Mouse (Mus musculus) cerebellum, adult 2 months (tissue): ENCODE results near the gene Snd1. TPM values are rescaled to one million over a fixed set of nuclear protein-coding genes. Genes with fewer than 3 reads are reported as not detected.

Experiments used
- DNase-seq, 2 experiments: peaks; one replicate each; pipeline ENCODE4 v3.0.0; 2021
- H3K27ac ChIP-seq: fragments of 200-500 bp; 2 replicates; pipeline ENCODE4 v1.5.1; 2012; ENCODE audit warnings: low read length, control low read depth, inconsistent platforms; ENCODE audit not compliant: insufficient read depth
- H3K27me3 ChIP-seq: fragments of 200-500 bp; 2 replicates; pipeline ENCODE4 v1.6.1; 2012; ENCODE audit warnings: inconsistent platforms, mild to moderate bottlenecking, low read length, moderate library complexity; ENCODE audit not compliant: control insufficient read depth, insufficient read depth
- H3K4me1 ChIP-seq: fragments of 200-500 bp; 2 replicates; pipeline ENCODE4 v1.6.1; 2011; ENCODE audit warnings: low read length; ENCODE audit not compliant: control insufficient read depth, insufficient read depth
- H3K4me3 ChIP-seq: fragments of 200-500 bp; replicated peaks from 2 replicates; pipeline ENCODE3; 2011; ENCODE audit warnings: mild to moderate bottlenecking, low read depth, low read length, control low read depth; ENCODE audit not compliant: insufficient read depth
- CTCF ChIP-seq: fragments of 200-500 bp; IDR thresholded peaks from 2 replicates; pipeline ENCODE4 v1.5.1; 2011; ENCODE audit warnings: low read depth, mild to moderate bottlenecking, control low read depth, low read length, moderate library complexity, borderline replicate concordance; ENCODE audit not compliant: insufficient read depth
- POLR2A ChIP-seq: fragments of 200-500 bp; IDR thresholded peaks from 2 replicates; pipeline ENCODE4 v1.6.1; 2011; ENCODE audit warnings: low read length, control low read depth, borderline replicate concordance; ENCODE audit not compliant: insufficient read depth
- WGBS: fragments of 180-500 bp; shearing (Covaris S2); methylation state at CpG from one replicate; pipeline ENCODE4 v1.1.7; 2018; 5-methylcytosine and 5-hydroxymethylcytosine counted together
- polyA plus RNA-seq: library from polyadenylated mRNA; depleted of rRNA; stranded (reverse); fragments of >200 nt; gene quantifications from 2 replicates; pipeline ENCODE4 v1.2.3, GENCODE M21; 2012

The Snd1 gene
- polyA plus RNA-seq, 1 experiment: 57.0 TPM

DNA sequence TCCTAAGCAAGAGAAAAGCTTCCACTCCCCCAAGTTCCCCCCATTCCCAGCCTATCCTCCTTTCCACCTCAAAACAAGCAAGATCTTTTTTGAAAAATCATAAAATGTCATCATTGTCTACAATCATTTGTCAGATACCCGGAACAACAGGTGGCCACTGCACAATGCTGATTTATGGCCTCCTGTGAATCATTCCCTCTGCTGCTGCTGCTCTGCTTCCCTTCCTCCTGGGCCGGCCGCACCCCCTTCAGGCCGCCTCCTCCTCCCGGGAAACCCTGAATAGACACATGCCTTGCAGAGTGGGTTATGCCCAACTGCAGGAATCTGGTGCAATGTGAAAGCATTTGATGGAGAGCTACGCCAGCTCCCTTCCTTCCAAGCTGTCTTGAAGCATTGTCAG is 353.7 kb downstream of the Snd1 start:
- no peaks in the 10 kb centered on the region for H3K27me3 ChIP-seq
- peak; percentile 73 to 79 for DNase-seq
- TF ChIP-seq POLR2A (no peak), CTCF (no peak)
- peaks cover 28% of the 10 kb centered on the region for H3K4me1 ChIP-seq
- peak overlapping the region; percentile 33 for H3K27ac ChIP-seq
- 3% methylated on average over 6 of the region's 6 CpGs for WGBS
- peak overlapping the region; percentile 86 for H3K4me3 ChIP-seq

DNA sequence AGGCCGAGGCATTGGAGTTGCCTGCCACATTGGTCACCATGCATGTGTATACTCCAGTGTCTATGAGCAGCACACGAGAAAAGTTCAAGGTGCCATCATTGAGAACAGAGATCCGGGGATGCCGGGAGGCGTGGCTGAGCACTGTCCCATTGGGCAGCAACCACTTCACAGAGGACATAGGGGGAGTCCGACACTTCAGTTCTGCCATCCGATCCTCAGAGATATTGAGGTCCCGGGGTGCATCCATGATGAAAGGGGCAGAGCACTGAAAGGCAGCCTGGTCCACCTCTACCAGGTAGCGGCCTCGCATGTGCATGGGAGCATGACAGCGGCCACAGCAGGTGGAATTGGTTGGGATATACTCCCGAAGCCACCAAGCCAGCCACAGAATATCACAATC is 355.4 kb downstream of the Snd1 start:
- Histone ChIP-seq H3K27me3 (no peaks in the 10 kb centered on the region), H3K4me1 (peaks cover 18% of the 10 kb centered on the region), H3K27ac (peak overlapping the region; percentile 96; the same call in 1 of the 2 replicates), H3K4me3 (peak overlapping the region; percentile 99)
- TF ChIP-seq POLR2A (0 out of 2 replicates have a peak, but pooled peaks have one; percentile 15), CTCF (no peak)
- peak; percentile 64 to 69 for DNase-seq
- 21% methylated on average over 12 of the region's 12 CpGs for WGBS

DNA sequence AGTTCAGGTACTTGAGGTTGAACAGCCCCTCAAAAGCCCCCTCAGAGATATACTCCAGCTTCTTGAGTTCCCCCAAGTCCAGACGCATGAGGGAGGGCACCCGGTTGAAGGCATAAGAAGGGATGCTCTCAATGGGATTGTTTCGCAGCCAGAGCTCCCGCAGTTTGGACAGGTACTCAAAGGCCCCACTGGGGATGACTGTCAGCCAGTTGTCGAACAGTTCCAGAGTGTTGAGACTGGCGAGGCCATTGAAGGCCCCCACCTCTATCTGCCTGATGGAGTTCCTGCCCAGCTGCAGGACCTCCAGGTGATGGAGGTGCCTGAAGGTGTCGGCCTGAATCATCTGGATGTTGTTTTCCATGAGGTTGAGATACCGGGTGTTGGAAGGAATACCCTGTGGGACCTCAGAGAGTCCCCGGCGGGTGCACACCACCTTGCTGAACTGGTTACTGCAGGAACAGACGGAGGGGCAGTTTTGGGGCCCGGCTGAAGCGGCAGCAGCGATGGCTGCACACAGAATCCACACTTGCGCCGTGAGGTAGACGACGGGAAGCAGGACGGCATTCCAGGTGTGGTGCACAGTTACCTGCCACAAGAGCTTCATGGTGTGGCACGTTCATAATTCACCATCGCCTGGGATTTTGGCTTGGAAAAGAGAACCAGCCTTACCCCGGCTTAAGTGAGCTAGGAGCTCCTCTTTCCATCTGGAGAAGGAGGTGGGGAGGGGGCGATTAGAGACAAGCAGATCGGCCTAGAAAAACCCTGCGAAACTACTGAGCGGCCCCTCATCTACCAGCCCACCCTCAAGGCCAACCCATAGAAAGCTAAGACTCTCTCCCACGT is 356.3 kb downstream of the Snd1 start, which contains the start of gene Lrrc4:
Gene Lrrc4, minus strand, starts transcription at position 737 of the 843 bp plus-strand sequence.
- TF ChIP-seq CTCF: no peak
- no peak for TF ChIP-seq POLR2A
- DNase-seq: peak; percentile 44 to 67
- H3K27ac ChIP-seq: peak within 1 kb of the TSS; percentile 96
- peak within 1 kb of the TSS; percentile 99 for H3K4me3 ChIP-seq
- H3K4me1 ChIP-seq: peaks cover 9% of the 10 kb centered on the region; the same call in 1 of the 2 replicates
- no peaks in the 10 kb centered on the region for H3K27me3 ChIP-seq
- 10% methylated on average over 27 of the region's 27 CpGs for WGBS

DNA sequence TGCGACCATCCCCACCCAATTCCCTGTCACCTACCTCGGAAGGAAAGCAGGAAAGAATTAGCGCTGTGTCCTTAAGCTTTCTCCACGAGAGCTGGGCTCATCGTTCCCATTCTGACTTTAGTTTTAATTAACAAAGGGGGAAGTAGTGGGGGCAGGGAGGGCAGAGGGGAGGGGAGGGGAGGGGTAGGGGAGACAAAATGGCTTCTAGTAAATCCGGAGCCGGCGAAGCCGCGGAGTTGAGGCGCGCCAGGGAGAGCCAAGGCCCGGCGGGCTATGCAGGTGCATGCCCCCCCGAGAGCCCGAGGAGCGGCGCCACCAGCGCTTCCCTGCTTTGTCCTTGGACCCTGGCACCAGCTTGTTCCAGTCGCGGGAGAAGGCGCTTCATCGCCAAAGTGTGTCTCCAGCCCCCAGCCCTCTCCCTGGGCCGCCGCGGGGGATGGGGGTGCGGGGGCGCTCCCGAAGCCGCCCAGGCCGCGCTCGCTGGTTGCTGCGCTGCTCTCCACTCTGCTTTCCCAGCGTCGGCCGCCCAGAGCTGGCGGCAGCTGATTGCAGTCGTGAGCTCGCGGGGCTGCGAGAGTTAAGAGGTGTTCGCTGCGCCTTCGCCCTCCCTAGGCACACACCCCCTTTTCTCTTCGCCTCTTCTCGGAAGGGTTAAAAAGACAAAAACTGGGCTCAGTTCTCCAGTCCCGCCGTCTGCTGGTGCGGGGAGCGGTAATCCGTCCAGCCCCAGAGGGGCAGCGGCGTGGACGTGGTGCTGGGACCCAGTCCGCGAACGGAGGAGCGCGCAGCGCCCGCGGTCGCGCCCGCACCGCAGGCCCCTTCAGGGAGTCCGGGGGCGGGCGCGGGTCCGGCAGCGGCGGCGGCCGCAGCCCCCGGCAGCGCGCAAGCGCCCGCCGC is 357.2 kb downstream of the Snd1 start:
- DNase-seq: peak; percentile 69 to 75
- under 1% methylated on average over 82 of the region's 82 CpGs for WGBS
- Histone ChIP-seq H3K27ac (peak overlapping the region; percentile 96), H3K4me1 (peaks cover 4% of the 10 kb centered on the region; the same call in 1 of the 2 replicates), H3K4me3 (peak overlapping the region; percentile 99), H3K27me3 (no peaks in the 10 kb centered on the region)
- no peak for TF ChIP-seq POLR2A
- TF ChIP-seq CTCF: no peak

DNA sequence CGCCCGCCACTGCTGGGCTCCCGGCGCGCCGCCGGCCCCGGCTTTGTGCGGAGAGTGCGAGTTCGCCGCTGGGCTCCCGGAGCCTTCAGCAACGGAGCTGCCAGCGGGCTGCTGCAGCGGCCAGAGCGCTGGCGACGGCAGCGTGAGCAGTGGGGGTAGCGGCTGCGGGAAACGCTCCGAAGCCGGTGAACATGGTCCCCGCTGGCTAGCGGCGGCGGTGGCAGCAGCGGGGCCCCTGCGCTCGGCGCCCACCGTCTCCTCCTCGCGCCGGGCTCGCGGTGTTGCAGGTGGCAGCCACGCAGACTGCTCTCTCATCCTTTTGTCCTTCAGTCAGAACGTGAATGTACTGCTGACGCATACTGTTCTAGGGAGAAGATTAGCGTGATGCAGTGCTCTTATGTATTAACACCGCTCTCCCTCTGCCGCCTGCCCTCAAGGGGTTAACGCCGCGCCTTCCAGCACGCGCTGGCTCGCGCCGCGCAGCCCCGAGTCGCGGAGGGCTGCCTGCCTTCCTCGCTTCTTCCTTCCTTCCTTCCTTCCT is 357.9 kb downstream of the Snd1 start:
- TF ChIP-seq POLR2A (no peak), CTCF (no peak)
- H3K27ac ChIP-seq: peak overlapping the region; percentile 96
- peak; percentile 75 to 79 for DNase-seq
- no peaks in the 10 kb centered on the region for H3K27me3 ChIP-seq
- under 1% methylated on average over 56 of the region's 58 CpGs for WGBS
- peak overlapping the region; percentile 99 for H3K4me3 ChIP-seq
- peaks cover 4% of the 10 kb centered on the region; the same call in 1 of the 2 replicates for H3K4me1 ChIP-seq

DNA sequence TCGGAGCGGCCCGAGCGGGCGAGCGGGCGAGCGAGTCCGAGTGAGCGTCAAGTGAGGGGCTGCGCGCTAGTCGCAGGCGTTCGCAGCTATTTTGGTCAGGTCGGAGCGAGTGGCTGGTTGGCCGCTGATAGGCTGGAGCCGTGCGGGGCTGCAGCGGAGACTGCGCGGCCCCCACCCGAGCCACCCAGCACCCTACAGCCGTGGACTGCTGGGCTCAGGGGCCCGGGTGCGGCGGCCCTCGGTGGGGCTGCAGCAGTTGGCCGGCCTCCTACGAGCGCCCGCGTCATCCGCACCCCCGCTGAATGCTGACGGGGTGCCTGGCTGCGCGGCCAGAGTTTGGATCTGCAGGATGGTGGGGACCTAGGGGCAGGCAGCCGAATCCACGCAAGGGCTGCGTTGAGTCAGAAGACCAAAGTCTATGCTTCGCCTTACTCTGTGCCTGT is 358.5 kb downstream of the Snd1 start:
- peaks cover 4% of the 10 kb centered on the region; the same call in 1 of the 2 replicates for H3K4me1 ChIP-seq
- no peaks in the 10 kb centered on the region for H3K27me3 ChIP-seq
- under 1% methylated on average over 43 of the region's 43 CpGs for WGBS
- DNase-seq: peak; percentile 82
- H3K4me3 ChIP-seq: peak overlapping the region; percentile 99
- H3K27ac ChIP-seq: peak overlapping the region; percentile 40
- TF ChIP-seq CTCF (no peak), POLR2A (peak; percentile 57)

DNA sequence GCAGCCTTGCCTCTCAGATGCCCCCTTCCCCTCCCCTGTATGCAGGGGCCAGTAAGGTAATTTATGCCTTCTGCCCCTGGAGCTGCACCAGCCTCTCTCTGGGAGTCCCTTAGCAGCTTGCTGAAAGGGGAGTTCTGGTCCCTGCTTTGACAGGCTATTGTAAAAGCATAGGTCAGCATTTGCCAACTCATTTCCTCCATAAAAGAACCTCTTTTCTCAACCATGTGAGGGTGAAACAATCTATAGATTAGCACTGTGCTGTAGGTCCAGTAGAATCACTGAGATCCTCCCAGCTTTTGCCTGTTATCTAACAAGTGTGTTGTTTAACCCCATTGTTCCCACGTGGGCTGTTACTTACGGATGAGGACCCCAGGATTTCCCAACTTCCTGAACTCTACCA is 359.1 kb downstream of the Snd1 start:
- H3K27ac ChIP-seq: peak overlapping the region; percentile 40
- H3K4me3 ChIP-seq: peak overlapping the region; percentile 99
- TF ChIP-seq CTCF (no peak), POLR2A (no peak)
- 59% methylated on average over 2 of the region's 2 CpGs for WGBS
- peaks cover 4% of the 10 kb centered on the region; the same call in 1 of the 2 replicates for H3K4me1 ChIP-seq
- no peaks in the 10 kb centered on the region for H3K27me3 ChIP-seq
- no peak for DNase-seq
